33 mouse cellular contexts compared by ENCODE assay signal in the genomic region with DNA sequence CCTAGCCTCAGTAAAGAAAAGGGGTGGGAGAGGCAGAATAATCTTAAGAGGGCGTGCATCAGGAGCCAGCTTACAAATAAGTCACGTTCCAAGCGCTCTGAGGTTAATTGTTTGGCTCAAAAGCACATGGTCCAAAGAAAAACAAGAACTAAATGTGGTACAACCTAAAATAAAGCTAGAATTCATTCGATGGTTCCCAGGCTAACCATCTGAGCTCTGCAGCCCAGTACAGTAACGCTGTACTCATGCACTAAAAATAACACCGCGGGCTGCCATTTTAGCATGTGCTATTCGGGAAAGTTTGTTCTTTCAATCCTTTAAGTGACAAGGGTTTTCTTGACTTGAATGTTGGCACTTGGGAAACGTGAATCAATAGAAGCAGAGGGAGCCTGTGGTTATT. TPM values are rescaled to one million over a fixed set of nuclear protein-coding genes. Genes with fewer than 3 reads are reported as not detected.
DNase-seq lines count a peak whose midpoint lies in the region; ATAC-seq and TF ChIP-seq lines count a peak whose summit lies in the region.
"Had no signal": no experiment of that assay in that cellular context is flagged by ENCODE, and none has a peak within 500 bp of the region (broad histone marks: within the 10 kb centered on the region; RNA-seq: fewer than 3 reads in every experiment).

No protein-coding gene starts in this region.

- H3K4me1 ChIP-seq in midbrain, embryonic 14.5 days (ENCODE audit: control insufficient read depth, insufficient read depth, low read length): no peaks in the 10 kb centered on the region

- DNase-seq in gastrocnemius, adult 2 months: no peak
- DNase-seq in gastrocnemius, adult 18-20 months (ENCODE audit: low spot score): no peak
- DNase-seq in left cerebral cortex, adult 2 months (ENCODE audit: extremely low spot score in 1 of 2, low spot score in 2 of 2): no peak
- DNase-seq in left cerebral cortex, adult 11 months (ENCODE audit: low spot score): no peak
- DNase-seq in brain, adult 2 months (ENCODE audit: low read depth, low spot score): peak; percentile 47
- no peak for DNase-seq in midbrain, embryonic 14.5 days
- DNase-seq: adrenal gland, postnatal 10 days; adrenal gland, postnatal 36 days; B cell, adult 2 months; cerebellum, adult 11 months; cerebellum, adult 2 months; cerebellum, adult 9-11 months; cerebellum, postnatal 25 days; embryo, embryonic 11 days; gastrocnemius, postnatal 10 days; gastrocnemius, postnatal 36 days; heart, adult 2 months; heart, postnatal 14 days; heart, postnatal 4 days had no signal

- H3K27me3 ChIP-seq in midbrain, embryonic 14.5 days (ENCODE audit: control insufficient read depth, insufficient read depth, low read length): no peaks in the 10 kb centered on the region
- H3K27me3 ChIP-seq: CH12.LX; embryonic facial prominence, embryonic 13.5 days; forebrain, embryonic 12.5 days; forebrain, embryonic 15.5 days; intestine, embryonic 15.5 days; Patski had no signal

- H3K4me3 ChIP-seq in gastrocnemius, adult 2 months: no peak overlapping the region
- no peak overlapping the region for H3K4me3 ChIP-seq in left cerebral cortex, adult 2 months
- H3K4me3 ChIP-seq in midbrain, embryonic 14.5 days (replicated peaks; ENCODE audit: low read depth, low read length): no peak overlapping the region
- H3K4me3 ChIP-seq: embryonic facial prominence, embryonic 10.5 days; embryonic facial prominence, embryonic 13.5 days; erythroblast, embryonic 14.5 days; forebrain, embryonic 12.5 days; forebrain, embryonic 15.5 days; heart, adult 2 months; heart, embryonic 10.5 days; heart, embryonic 13.5 days; intestine, embryonic 15.5 days had no signal

- H3K9ac ChIP-seq in midbrain, embryonic 14.5 days (replicated peaks; ENCODE audit: low read length): no peak overlapping the region
- H3K9ac ChIP-seq: embryonic facial prominence, embryonic 13.5 days; forebrain, embryonic 12.5 days; forebrain, embryonic 15.5 days; heart, embryonic 13.5 days; intestine, embryonic 15.5 days had no signal

- no peak overlapping the region for H3K4me2 ChIP-seq in midbrain, embryonic 14.5 days (ENCODE audit: low read length)
- H3K4me2 ChIP-seq: embryonic facial prominence, embryonic 13.5 days; forebrain, embryonic 12.5 days; forebrain, embryonic 15.5 days; heart, embryonic 13.5 days; intestine, embryonic 15.5 days had no signal

- intact Hi-C loops in gastrocnemius, adult 2 months (cut with DNase I): loop anchor here (10.0 kb wide), 1 partner anchor 156 kb away; no protein-coding TSS in a partner anchor
- intact Hi-C loops in left cerebral cortex, adult 2 months (cut with DNase I): no loop called here

- ATAC-seq in midbrain, embryonic 14.5 days (ENCODE audit: low FRiP score, low TSS enrichment): no peak
- ATAC-seq: forebrain, embryonic 15.5 days; hindbrain, embryonic 16.5 days; Patski had no signal

- H3K36me3 ChIP-seq in midbrain, embryonic 14.5 days (ENCODE audit: control insufficient read depth, insufficient read depth, low read length): no peaks in the 10 kb centered on the region
- H3K36me3 ChIP-seq: forebrain, embryonic 15.5 days had no signal

- peak overlapping the region; percentile 53; the same call in 1 of the 2 replicates for H3K27ac ChIP-seq in gastrocnemius, adult 2 months
- peak overlapping the region; percentile 40; the same call in 1 of the 2 replicates for H3K27ac ChIP-seq in left cerebral cortex, adult 2 months
- no peak overlapping the region for H3K27ac ChIP-seq in midbrain, embryonic 14.5 days (replicated peaks; ENCODE audit: low read depth, low read length)
- H3K27ac ChIP-seq: embryonic facial prominence, embryonic 10.5 days; embryonic facial prominence, embryonic 13.5 days; forebrain, embryonic 12.5 days; forebrain, embryonic 15.5 days; heart, adult 2 months; heart, embryonic 10.5 days; heart, embryonic 13.5 days; intestine, embryonic 15.5 days had no signal

- no peaks in the 10 kb centered on the region for H3K9me3 ChIP-seq in midbrain, embryonic 14.5 days (ENCODE audit: control insufficient read depth, low read length)
- H3K9me3 ChIP-seq: embryonic facial prominence, embryonic 10.5 days; embryonic facial prominence, embryonic 13.5 days; forebrain, embryonic 12.5 days; forebrain, embryonic 15.5 days; G1E; heart, embryonic 10.5 days; heart, embryonic 13.5 days; intestine, embryonic 15.5 days had no signal

- no peak for TF ChIP-seq CTCF in gastrocnemius, adult 2 months (IDR thresholded peaks at IDR 0.05)
- TF ChIP-seq CTCF in left cerebral cortex, adult 2 months (IDR thresholded peaks at IDR 0.05): no peak

- WGBS in midbrain, embryonic 14.5 days: 86% methylated on average over 9 of the region's 9 CpGs

RNA-seq across cellular contexts. Expression of a gene that starts 11.8 kb away (rescaled TPM):
- total RNA-seq in gastrocnemius, adult 2 months (2021): under 1 TPM in 1 of 2 experiments, not detected in 1; 0.08 TPM
- total RNA-seq in gastrocnemius, adult 18-20 months (2021): under 1 TPM in 1 of 2 experiments, not detected in 1; 0.52 TPM
- total RNA-seq in left cerebral cortex, adult 2 months (2021): 1 to 10 TPM in 1 of 2 experiments, under 1 TPM in 1; 0.94 to 1.4 TPM
- polyA plus RNA-seq in midbrain, embryonic 14.5 days (2014; fragmentation: Nextera tagmentation; extraction: Ambion mirVana): 3.0 TPM in 2 replicates
- total RNA-seq: G1E; granulocyte monocyte progenitor cell, adult 5-6 weeks had no signal
- polyA plus RNA-seq: G1E had no signal

RNA-seq across cellular contexts. Expression of a gene that starts 22.7 kb away (rescaled TPM):
- 1 to 10 TPM; 1.4 to 2.2 TPM for total RNA-seq in gastrocnemius, adult 2 months (2021)
- 1 to 10 TPM; 1.8 to 2.0 TPM for total RNA-seq in gastrocnemius, adult 18-20 months (2021)
- total RNA-seq in left cerebral cortex, adult 2 months (2021): 10 to 100 TPM; 86.7 to 90.6 TPM
- polyA plus RNA-seq in midbrain, embryonic 14.5 days (2014; fragmentation: Nextera tagmentation; extraction: Ambion mirVana): 78.1 and 94.2 TPM in 2 replicates
- total RNA-seq: common myeloid progenitor, adult 5-6 weeks; granulocyte monocyte progenitor cell, adult 5-6 weeks had no signal

RNA-seq across cellular contexts. Expression of a gene that starts 26.3 kb away (rescaled TPM):
- total RNA-seq in gastrocnemius, adult 2 months (2021): 1 to 10 TPM; 5.0 to 7.0 TPM
- total RNA-seq in gastrocnemius, adult 18-20 months (2021): 1 to 10 TPM; 5.7 to 6.0 TPM
- total RNA-seq in left cerebral cortex, adult 2 months (2021): 10 to 100 TPM; 34.2 to 35.4 TPM
- 18.4 and 26.4 TPM in 2 replicates for polyA plus RNA-seq in midbrain, embryonic 14.5 days (2014; fragmentation: Nextera tagmentation; extraction: Ambion mirVana)
- total RNA-seq: granulocyte monocyte progenitor cell, adult 5-6 weeks had no signal

RNA-seq across cellular contexts. Expression of a gene that starts 26.6 kb away (rescaled TPM):
- 10 to 100 TPM; 81.4 to 83.9 TPM for total RNA-seq in gastrocnemius, adult 2 months (2021)
- 10 to 100 TPM; 82.2 to 83.6 TPM for total RNA-seq in gastrocnemius, adult 18-20 months (2021)
- total RNA-seq in left cerebral cortex, adult 2 months (2021): 100 to 1,000 TPM; 430 to 462 TPM
- polyA plus RNA-seq in midbrain, embryonic 14.5 days (2014; fragmentation: Nextera tagmentation; extraction: Ambion mirVana): 528 and 640 TPM in 2 replicates

RNA-seq across cellular contexts. Expression of a gene that starts 31.3 kb away (rescaled TPM):
- total RNA-seq in gastrocnemius, adult 2 months (2021): 1 to 10 TPM; 2.4 to 3.2 TPM
- total RNA-seq in gastrocnemius, adult 18-20 months (2021): 1 to 10 TPM; 3.1 to 3.2 TPM
- total RNA-seq in left cerebral cortex, adult 2 months (2021): 10 to 100 TPM in 1 of 2 experiments, 1 to 10 TPM in 1; 9.1 to 11.4 TPM
- 20.6 and 26.1 TPM in 2 replicates for polyA plus RNA-seq in midbrain, embryonic 14.5 days (2014; fragmentation: Nextera tagmentation; extraction: Ambion mirVana)

Comparison
In these comparisons a context has a peak if more than half of its experiments do, and no peak if none do; other contexts are left out.
1. RNA of a gene that starts 22.7 kb away (total RNA-seq): 86.7 to 90.6 TPM in left cerebral cortex, adult 2 months; 1.4 to 2.2 TPM in gastrocnemius, adult 2 months and 1.8 to 2.0 TPM in gastrocnemius, adult 18-20 months; every median in the first group is over 10 times any median in the second.
2. RNA of a gene that starts 26.3 kb away (total RNA-seq): 34.2 to 35.4 TPM in left cerebral cortex, adult 2 months; 5.0 to 7.0 TPM in gastrocnemius, adult 2 months and 5.7 to 6.0 TPM in gastrocnemius, adult 18-20 months; every median in the first group is over 4 times any median in the second.